Mouse (Mus musculus) kidney, postnatal 4 days (tissue): ENCODE measurements around the gene Eepd1.
A peak's percentile ranks its signal among the peaks of the same experiment; 100 is the strongest.

Source experiments
- DNase-seq, 2 experiments: peaks; one replicate each; pipeline ENCODE4 v3.0.0; 2021; ENCODE audit warnings: mixed read lengths in 2 of 2

The Eepd1 gene

DNA sequence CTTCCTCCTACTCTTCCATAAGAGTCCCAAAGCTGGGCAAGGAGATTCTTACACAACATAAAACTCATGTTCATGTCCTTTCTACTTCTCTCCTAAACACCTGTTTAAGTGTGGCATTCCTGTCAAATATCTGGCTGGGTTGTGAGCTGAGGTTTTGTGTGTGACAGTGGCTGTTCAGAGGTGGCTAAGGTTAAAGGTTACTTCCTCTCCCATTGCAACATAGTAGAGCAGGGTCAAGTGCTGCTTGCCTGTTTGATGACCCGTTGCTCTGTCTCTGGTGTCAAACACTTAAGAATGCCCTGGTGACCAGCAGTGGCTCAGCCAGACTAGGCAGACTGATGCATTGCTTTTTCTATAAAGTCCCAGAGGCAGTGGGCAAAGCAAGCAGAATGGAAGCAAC lies 104.3 kb downstream of the Eepd1 start:
- DNase-seq: no peak

DNA sequence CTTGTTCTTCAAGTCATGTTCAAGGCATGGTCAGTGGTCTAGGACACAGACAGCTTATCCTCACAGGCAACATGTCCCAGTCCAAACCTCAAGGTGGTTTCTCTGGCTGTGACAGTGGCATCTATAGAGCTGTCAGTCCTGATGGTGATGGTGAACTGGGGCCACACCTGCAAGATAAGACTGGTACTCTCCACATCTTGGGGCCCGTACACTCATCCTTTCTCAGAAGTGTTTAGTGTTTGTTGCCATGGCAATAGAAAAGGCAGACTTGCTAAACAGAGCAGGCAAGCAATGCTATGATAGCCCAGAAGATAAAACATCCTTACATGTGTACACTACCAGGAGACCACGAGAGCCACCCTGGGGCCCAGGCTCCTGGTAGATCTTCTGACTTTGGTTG lies 107.2 kb downstream of the Eepd1 start:
- DNase-seq: no peak

GRCm38 (mm10) chr9:25590740-25591139 lies 109.4 kb downstream of the Eepd1 start:
- no peak for DNase-seq

- peak; percentile 50 to 64 for DNase-seq
Measured at GRCm38 (mm10) chr9:25591390-25592354, 110.3 kb downstream of the Eepd1 start.

DNA sequence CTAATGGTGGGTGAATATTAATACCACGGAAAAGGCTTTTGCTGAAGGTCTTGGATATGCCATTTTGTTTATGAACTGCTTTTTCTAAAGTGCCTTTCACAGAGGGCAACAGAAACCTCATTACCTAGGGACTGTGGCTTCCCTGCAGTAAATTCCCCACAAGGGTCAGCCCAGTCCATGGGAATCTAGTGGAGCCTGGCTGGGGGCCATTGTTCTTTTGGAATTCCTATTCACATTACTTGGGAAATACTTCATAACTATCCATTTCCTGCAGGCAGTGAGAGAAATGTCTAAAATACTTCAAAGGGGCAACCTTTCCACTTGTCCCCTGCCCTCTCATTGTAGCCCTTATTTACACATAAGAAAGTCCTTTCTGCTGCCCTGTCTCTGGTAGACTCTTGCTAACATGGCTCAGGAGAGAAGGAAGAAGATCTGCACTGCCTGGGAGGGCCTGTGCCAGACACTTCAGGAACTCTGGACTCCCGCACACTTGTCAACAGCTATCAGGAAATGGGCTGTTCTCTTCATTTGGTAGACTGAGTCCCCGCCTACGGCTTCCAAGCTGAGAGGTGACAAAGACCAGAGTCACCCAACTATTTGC lies 111.1 kb downstream of the Eepd1 start:
- peak; percentile 52 to 59 for DNase-seq

GRCm38 (mm10) chr9:25624744-25625143 lies 143.4 kb downstream of the Eepd1 start:
- no peak for DNase-seq

GRCm38 (mm10) chr9:25629531-25630099 lies 148.3 kb downstream of the Eepd1 start:
- DNase-seq: no peak
